Mouse (Mus musculus): ENCODE data around the gene Epb41l4b. TPM values are rescaled to one million over a fixed set of nuclear protein-coding genes. Genes with fewer than 3 reads are reported as not detected.

Epb41l4b gene
- polyA plus RNA-seq, 1 experiment: 10.7 TPM

- WGBS: 71% methylated on average over 6 of the region's 6 CpGs
- DNase-seq: no peak
- Histone ChIP-seq H3K27ac (ENCODE audit: control insufficient read depth, insufficient read depth, low read length) (no peak overlapping the region), H3K4me1 (replicated peaks; ENCODE audit: control insufficient read depth, insufficient read depth, low read length) (no peaks in the 10 kb centered on the region), H3K4me3 (ENCODE audit: control insufficient read depth, insufficient read depth, low read length) (no peak overlapping the region), H3K36me3 (ENCODE audit: control insufficient read depth, insufficient read depth, low read length) (no peaks in the 10 kb centered on the region), H3K27me3 (ENCODE audit: control insufficient read depth, insufficient read depth, low read length) (no peaks in the 10 kb centered on the region)
- TF ChIP-seq POLR2A (IDR thresholded peaks at IDR 0.05; ENCODE audit: control insufficient read depth, extremely low read depth, insufficient read depth, low read length, poor library complexity) (no peak), CTCF (IDR thresholded peaks at IDR 0.05; ENCODE audit: borderline replicate concordance, control insufficient read depth, extremely low read depth, insufficient read depth, low read length, poor library complexity) (no peak)
These were observed 94.7 kb downstream of the Epb41l4b start for GRCm38 (mm10) chr4:57048566-57048965.

DNA sequence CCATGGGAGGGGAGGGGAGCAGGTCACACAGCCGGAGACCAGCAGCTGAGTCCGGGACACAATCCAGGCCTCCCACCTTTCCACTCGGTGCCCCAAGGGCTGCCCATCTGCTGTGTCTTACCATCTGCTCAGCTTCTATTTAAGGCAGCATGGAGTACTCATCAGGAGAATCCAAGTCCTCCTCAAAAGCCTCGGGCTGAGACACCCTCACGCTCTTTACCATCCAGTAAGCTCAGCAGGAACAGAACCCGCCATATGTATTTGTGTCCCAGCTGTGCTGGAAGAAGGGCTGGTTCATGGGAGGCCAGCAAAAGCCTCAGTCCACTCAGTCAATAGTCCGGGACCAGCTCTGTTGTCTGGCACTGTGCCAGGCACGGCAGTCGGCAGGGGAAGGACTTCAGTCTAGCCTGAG lies 97.1 kb downstream of the Epb41l4b start:
- no peak for DNase-seq
- WGBS: 96% methylated on average over 9 of the region's 9 CpGs
- TF ChIP-seq POLR2A (IDR thresholded peaks at IDR 0.05; ENCODE audit: control insufficient read depth, extremely low read depth, insufficient read depth, low read length, poor library complexity) (no peak), CTCF (IDR thresholded peaks at IDR 0.05; ENCODE audit: borderline replicate concordance, control insufficient read depth, extremely low read depth, insufficient read depth, low read length, poor library complexity) (no peak)

DNA sequence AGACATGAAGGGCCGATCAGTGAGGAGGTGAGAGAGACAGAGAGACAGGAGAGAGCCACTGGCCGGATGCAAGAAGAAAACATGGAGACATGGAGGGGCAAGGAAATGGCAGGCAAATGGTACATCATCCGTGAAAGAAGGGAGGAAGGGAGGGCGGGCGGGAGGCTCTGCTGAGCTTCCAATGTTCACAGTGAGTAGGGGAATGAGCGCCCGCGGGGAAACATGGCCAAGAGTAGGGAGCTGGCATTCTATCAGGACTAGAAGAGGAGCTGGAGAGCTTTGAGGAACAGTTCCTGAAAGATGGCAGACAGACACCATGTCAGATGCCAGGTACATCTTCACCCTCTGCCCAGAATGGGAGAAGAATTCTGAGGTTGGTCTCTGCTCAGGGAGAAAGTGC lies 99.6 kb downstream of the Epb41l4b start:
- no peak for TF ChIP-seq POLR2A (IDR thresholded peaks at IDR 0.05; ENCODE audit: control insufficient read depth, extremely low read depth, insufficient read depth, low read length, poor library complexity)
- TF ChIP-seq CTCF (IDR thresholded peaks at IDR 0.05; ENCODE audit: borderline replicate concordance, control insufficient read depth, extremely low read depth, insufficient read depth, low read length, poor library complexity): no peak
- H3K27ac ChIP-seq (ENCODE audit: control insufficient read depth, insufficient read depth, low read length): no peak overlapping the region
- H3K4me1 ChIP-seq (replicated peaks; ENCODE audit: control insufficient read depth, insufficient read depth, low read length): peaks cover 12% of the 10 kb centered on the region
- H3K36me3 ChIP-seq (ENCODE audit: control insufficient read depth, insufficient read depth, low read length): no peaks in the 10 kb centered on the region
- no peaks in the 10 kb centered on the region for H3K27me3 ChIP-seq (ENCODE audit: control insufficient read depth, insufficient read depth, low read length)
- 97% methylated on average over 8 of the region's 8 CpGs for WGBS
- no peak for DNase-seq
- no peak overlapping the region for H3K4me3 ChIP-seq (ENCODE audit: control insufficient read depth, insufficient read depth, low read length)

More for the DNA sequence above, 97.1 kb downstream of the Epb41l4b start:
- Histone ChIP-seq H3K36me3 (ENCODE audit: control insufficient read depth, insufficient read depth, low read length) (no peaks in the 10 kb centered on the region), H3K4me1 (replicated peaks; ENCODE audit: control insufficient read depth, insufficient read depth, low read length) (no peaks in the 10 kb centered on the region), H3K27me3 (ENCODE audit: control insufficient read depth, insufficient read depth, low read length) (no peaks in the 10 kb centered on the region), H3K4me3 (ENCODE audit: control insufficient read depth, insufficient read depth, low read length) (no peak overlapping the region), H3K27ac (ENCODE audit: control insufficient read depth, insufficient read depth, low read length) (no peak overlapping the region)

GRCm38 (mm10) chr4:57041661-57042060 lies 101.6 kb downstream of the Epb41l4b start:
- Histone ChIP-seq H3K36me3 (ENCODE audit: control insufficient read depth, insufficient read depth, low read length) (no peaks in the 10 kb centered on the region), H3K27me3 (ENCODE audit: control insufficient read depth, insufficient read depth, low read length) (no peaks in the 10 kb centered on the region), H3K4me1 (replicated peaks; ENCODE audit: control insufficient read depth, insufficient read depth, low read length) (peaks cover 17% of the 10 kb centered on the region), H3K27ac (ENCODE audit: control insufficient read depth, insufficient read depth, low read length) (no peak overlapping the region), H3K4me3 (ENCODE audit: control insufficient read depth, insufficient read depth, low read length) (no peak overlapping the region)
- WGBS: 98% methylated on average over 6 of the region's 6 CpGs
- no peak for TF ChIP-seq CTCF (IDR thresholded peaks at IDR 0.05; ENCODE audit: borderline replicate concordance, control insufficient read depth, extremely low read depth, insufficient read depth, low read length, poor library complexity)
- TF ChIP-seq POLR2A (IDR thresholded peaks at IDR 0.05; ENCODE audit: control insufficient read depth, extremely low read depth, insufficient read depth, low read length, poor library complexity): no peak
- DNase-seq: no peak

DNA sequence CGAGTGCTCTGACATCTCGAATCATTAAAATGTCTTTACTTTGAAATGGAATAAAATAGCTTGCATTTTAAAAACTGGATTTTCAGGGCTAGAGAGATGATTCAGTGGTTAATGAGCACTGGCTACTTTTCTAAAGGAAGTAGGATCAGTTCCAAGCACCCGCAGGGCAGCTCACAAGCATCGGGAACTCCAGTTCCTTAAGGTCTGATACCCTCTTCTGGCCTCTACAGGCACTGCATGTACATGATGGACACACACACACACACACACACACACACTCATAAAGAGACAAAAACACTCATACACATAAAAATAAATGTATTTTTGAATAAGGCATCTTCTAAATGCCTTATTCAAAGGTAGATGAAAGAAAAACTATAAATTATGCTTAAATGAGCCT lies 102.0 kb downstream of the Epb41l4b start:
- Histone ChIP-seq H3K4me1 (replicated peaks; ENCODE audit: control insufficient read depth, insufficient read depth, low read length) (peaks cover 17% of the 10 kb centered on the region), H3K27me3 (ENCODE audit: control insufficient read depth, insufficient read depth, low read length) (no peaks in the 10 kb centered on the region), H3K36me3 (ENCODE audit: control insufficient read depth, insufficient read depth, low read length) (no peaks in the 10 kb centered on the region), H3K27ac (ENCODE audit: control insufficient read depth, insufficient read depth, low read length) (no peak overlapping the region), H3K4me3 (ENCODE audit: control insufficient read depth, insufficient read depth, low read length) (no peak overlapping the region)
- no peak for TF ChIP-seq CTCF (IDR thresholded peaks at IDR 0.05; ENCODE audit: borderline replicate concordance, control insufficient read depth, extremely low read depth, insufficient read depth, low read length, poor library complexity)
- TF ChIP-seq POLR2A (IDR thresholded peaks at IDR 0.05; ENCODE audit: control insufficient read depth, extremely low read depth, insufficient read depth, low read length, poor library complexity): no peak
- 97% methylated on average over 4 of the region's 4 CpGs for WGBS
- no peak for DNase-seq

DNA sequence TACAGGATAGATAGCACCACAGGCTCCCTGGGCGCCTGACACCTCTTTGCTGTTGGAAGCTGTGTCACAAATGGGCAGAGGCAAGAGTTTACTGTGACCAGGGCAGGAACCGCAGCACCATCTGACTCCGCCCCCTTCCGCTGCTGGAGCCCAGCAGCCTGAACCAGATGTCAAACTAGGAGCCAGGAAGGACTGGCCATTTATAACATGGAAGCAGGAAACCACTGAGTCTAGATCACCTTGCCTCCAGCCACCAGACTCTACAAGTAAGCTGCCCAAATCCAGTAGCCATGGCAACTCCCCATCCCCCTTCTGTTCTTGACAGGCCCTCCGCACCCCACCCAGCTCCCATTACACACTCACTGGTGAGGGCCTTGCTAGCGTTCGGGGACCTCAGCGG lies 102.8 kb downstream of the Epb41l4b start:
- Histone ChIP-seq H3K27me3 (ENCODE audit: control insufficient read depth, insufficient read depth, low read length) (no peaks in the 10 kb centered on the region), H3K27ac (ENCODE audit: control insufficient read depth, insufficient read depth, low read length) (no peak overlapping the region), H3K4me3 (ENCODE audit: control insufficient read depth, insufficient read depth, low read length) (no peak overlapping the region), H3K36me3 (ENCODE audit: control insufficient read depth, insufficient read depth, low read length) (no peaks in the 10 kb centered on the region), H3K4me1 (replicated peaks; ENCODE audit: control insufficient read depth, insufficient read depth, low read length) (peaks cover 17% of the 10 kb centered on the region)
- DNase-seq: no peak
- WGBS: 46% methylated on average over 8 of the region's 8 CpGs
- TF ChIP-seq CTCF (IDR thresholded peaks at IDR 0.05; ENCODE audit: borderline replicate concordance, control insufficient read depth, extremely low read depth, insufficient read depth, low read length, poor library complexity): no peak
- no peak for TF ChIP-seq POLR2A (IDR thresholded peaks at IDR 0.05; ENCODE audit: control insufficient read depth, extremely low read depth, insufficient read depth, low read length, poor library complexity)

Data from thymus, adult 2 months (tissue).